Mouse (Mus musculus) liver, embryonic 12.5 days (tissue): ENCODE measurements at regions not wholly inside any gene's neighbourhood (a gene's known extent, or its start where the extent isn't known, plus 50 kb on each side); places are given as distances from the start of the nearest gene placed in this dataset.

Experiments
- ATAC-seq: fragments of 200-750 bp; cut with Nextera tagmentation; 2 replicates; pipeline ENCODE4 v1.8.0; 2017; ENCODE audit warnings: moderate number of reproducible peaks, mild to moderate bottlenecking, moderate library complexity
- H3K27ac ChIP-seq: fragments of 300-500 bp; sonication (generic); 2 replicates; pipeline ENCODE4 v1.5.1; 2016; ENCODE audit warnings: mild to moderate bottlenecking
- H3K27me3 ChIP-seq: fragments of 300-500 bp; sonication (generic); replicated peaks from 2 replicates; pipeline ENCODE4 v1.6.1; 2016; ENCODE audit warnings: mild to moderate bottlenecking, moderate library complexity
- H3K36me3 ChIP-seq: fragments of 300-500 bp; sonication (generic); 2 replicates; pipeline ENCODE4 v1.6.1; 2016; ENCODE audit warnings: mild to moderate bottlenecking, moderate library complexity
- H3K4me1 ChIP-seq: fragments of 300-500 bp; sonication (generic); 2 replicates; pipeline ENCODE4 v1.6.1; 2016
- H3K4me2 ChIP-seq: fragments of 300-500 bp; sonication (generic); 2 replicates; pipeline ENCODE4 v1.6.1; 2016; ENCODE audit warnings: mild to moderate bottlenecking, moderate library complexity
- H3K4me3 ChIP-seq: fragments of 300-500 bp; sonication (generic); 2 replicates; pipeline ENCODE4 v1.5.1; 2016; ENCODE audit warnings: mild to moderate bottlenecking, moderate library complexity
- H3K9ac ChIP-seq: fragments of 300-500 bp; sonication (generic); 2 replicates; pipeline ENCODE4 v1.6.1; 2016; ENCODE audit warnings: mild to moderate bottlenecking, moderate library complexity
- H3K9me3 ChIP-seq: fragments of 300-500 bp; sonication (generic); replicated peaks from 2 replicates; pipeline ENCODE4 v1.6.1; 2016; ENCODE audit warnings: mild to moderate bottlenecking, moderate library complexity
- WGBS: fragments of 180-500 bp; shearing (Covaris S2); methylation state at CpG from one replicate; pipeline ENCODE4 v1.1.7; 2016; ENCODE audit not compliant: insufficient replicate concordance; 5-methylcytosine and 5-hydroxymethylcytosine counted together

DNA sequence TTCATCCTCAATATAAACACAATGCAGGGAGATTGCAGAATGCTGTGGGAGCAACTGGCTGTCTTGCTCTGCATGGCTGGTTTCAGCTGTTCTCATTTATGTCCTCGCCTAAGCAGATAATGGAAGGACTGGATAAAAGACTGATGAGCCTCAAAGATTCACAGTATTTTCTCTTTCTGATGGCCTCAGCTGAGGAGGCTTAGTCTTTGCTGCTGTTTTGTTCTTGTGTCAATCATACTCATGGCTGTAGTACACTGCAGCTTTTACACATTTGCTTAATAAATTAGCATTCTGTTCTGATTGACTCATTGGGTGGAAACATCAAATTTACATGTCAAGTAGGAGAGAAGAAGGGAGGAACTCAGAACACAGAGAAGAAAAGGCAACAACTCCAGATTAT lies 503.6 kb upstream of the Plxna2 start:
- WGBS: 58% methylated on average over 1 of the region's 1 CpGs
- H3K9me3 ChIP-seq: no peaks in the 10 kb centered on the region
- H3K9ac ChIP-seq: no peak overlapping the region
- no peaks in the 10 kb centered on the region for H3K4me1 ChIP-seq
- ATAC-seq: no peak
- no peaks in the 10 kb centered on the region for H3K27me3 ChIP-seq
- no peak overlapping the region for H3K4me2 ChIP-seq
- no peak overlapping the region for H3K27ac ChIP-seq
- H3K4me3 ChIP-seq: no peak overlapping the region
- H3K36me3 ChIP-seq: no peaks in the 10 kb centered on the region

DNA sequence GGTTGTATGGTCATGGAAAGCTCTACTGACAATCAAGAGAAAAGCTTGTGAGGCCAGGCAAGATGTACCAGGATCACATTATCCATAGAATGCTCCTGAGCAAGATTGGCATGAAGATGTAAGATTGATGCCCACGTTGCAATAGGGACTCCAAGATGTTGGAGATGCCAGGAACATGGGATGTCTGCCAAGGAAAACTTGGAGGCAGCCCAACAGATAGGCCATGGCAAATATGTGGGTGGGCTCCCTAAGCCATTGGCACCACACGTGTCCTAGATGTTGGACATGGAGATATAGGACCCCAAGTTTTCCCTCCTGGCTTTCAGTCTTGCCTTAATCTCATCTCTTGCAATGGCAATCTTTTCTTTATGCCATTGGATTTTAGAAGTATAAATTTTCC lies 506.1 kb upstream of the Plxna2 start:
- Histone ChIP-seq H3K27me3 (no peaks in the 10 kb centered on the region), H3K4me3 (no peak overlapping the region), H3K9ac (no peak overlapping the region), H3K36me3 (no peaks in the 10 kb centered on the region), H3K27ac (no peak overlapping the region), H3K9me3 (no peaks in the 10 kb centered on the region), H3K4me1 (no peaks in the 10 kb centered on the region), H3K4me2 (no peak overlapping the region)
- no peak for ATAC-seq
- WGBS: 42% methylated on average over 2 of the region's 2 CpGs

GRCm38 (mm10) chr1:194109172-194110071 lies 508.6 kb upstream of the Plxna2 start:
- 60% methylated on average over 5 of the region's 5 CpGs for WGBS
- no peaks in the 10 kb centered on the region for H3K27me3 ChIP-seq

DNA sequence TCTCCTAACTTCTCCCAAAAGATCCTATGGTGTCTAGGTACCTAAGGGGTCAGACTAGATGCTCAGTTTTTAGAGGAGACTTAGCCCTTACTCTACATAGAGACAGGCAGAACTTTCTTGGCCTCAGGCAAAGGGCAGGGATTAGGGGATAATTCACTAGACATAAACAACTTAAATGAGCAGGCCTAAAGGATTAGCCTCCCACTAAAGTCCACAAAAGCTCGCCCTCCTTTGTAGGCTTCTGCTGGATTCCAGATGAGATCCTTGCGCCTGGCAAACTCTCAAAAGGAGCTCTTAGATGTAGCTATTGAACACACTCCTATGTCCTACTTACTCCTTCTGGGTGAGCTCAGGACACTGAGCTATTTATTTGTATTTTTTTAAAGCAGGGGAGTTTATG lies 509.9 kb upstream of the Plxna2 start:
- 34% methylated on average over 2 of the region's 2 CpGs for WGBS
- no peaks in the 10 kb centered on the region for H3K36me3 ChIP-seq
- H3K27ac ChIP-seq: no peak overlapping the region
- H3K4me3 ChIP-seq: no peak overlapping the region
- no peaks in the 10 kb centered on the region for H3K4me1 ChIP-seq
- no peak overlapping the region for H3K9ac ChIP-seq
- H3K27me3 ChIP-seq: no peaks in the 10 kb centered on the region
- no peaks in the 10 kb centered on the region for H3K9me3 ChIP-seq
- H3K4me2 ChIP-seq: no peak overlapping the region
- ATAC-seq: no peak

More at GRCm38 (mm10) chr1:194109172-194110071, 508.6 kb upstream of the Plxna2 start:
- Histone ChIP-seq H3K9ac (no peak overlapping the region), H3K4me1 (no peaks in the 10 kb centered on the region), H3K9me3 (no peaks in the 10 kb centered on the region), H3K4me3 (no peak overlapping the region), H3K36me3 (no peaks in the 10 kb centered on the region), H3K27ac (no peak overlapping the region), H3K4me2 (no peak overlapping the region)
- ATAC-seq: no peak

GRCm38 (mm10) chr1:194107271-194107938 lies 510.6 kb upstream of the Plxna2 start:
- ATAC-seq: no peak
- Histone ChIP-seq H3K4me2 (no peak overlapping the region), H3K9me3 (no peaks in the 10 kb centered on the region), H3K4me3 (no peak overlapping the region), H3K9ac (no peak overlapping the region), H3K27ac (no peak overlapping the region), H3K27me3 (no peaks in the 10 kb centered on the region), H3K4me1 (no peaks in the 10 kb centered on the region), H3K36me3 (no peaks in the 10 kb centered on the region)
- whole genome bisulfite sequencing: 60% methylated on average over 3 of the region's 3 CpGs

- Histone ChIP-seq H3K4me2 (no peak overlapping the region), H3K27me3 (no peaks in the 10 kb centered on the region), H3K9me3 (no peaks in the 10 kb centered on the region), H3K4me1 (no peaks in the 10 kb centered on the region), H3K27ac (no peak overlapping the region), H3K4me3 (no peak overlapping the region), H3K9ac (no peak overlapping the region), H3K36me3 (no peaks in the 10 kb centered on the region)
- 57% methylated on average over 2 of the region's 2 CpGs for WGBS
- ATAC-seq: no peak
Observed at GRCm38 (mm10) chr1:194089918-194090548, 528.0 kb upstream of the Plxna2 start.

- H3K36me3 ChIP-seq: no peaks in the 10 kb centered on the region
- no peak overlapping the region for H3K4me3 ChIP-seq
- no peaks in the 10 kb centered on the region for H3K4me1 ChIP-seq
- H3K9ac ChIP-seq: no peak overlapping the region
- H3K9me3 ChIP-seq: no peaks in the 10 kb centered on the region
- no peak for ATAC-seq
- 66% methylated on average over 5 of the region's 5 CpGs for WGBS
- no peak overlapping the region for H3K4me2 ChIP-seq
- H3K27me3 ChIP-seq: no peaks in the 10 kb centered on the region
- H3K27ac ChIP-seq: no peak overlapping the region
Observed at GRCm38 (mm10) chr1:194058512-194058911, 559.5 kb upstream of the Plxna2 start.

- Histone ChIP-seq H3K36me3 (no peaks in the 10 kb centered on the region), H3K27ac (no peak overlapping the region), H3K27me3 (no peaks in the 10 kb centered on the region), H3K4me2 (no peak overlapping the region), H3K4me3 (no peak overlapping the region), H3K4me1 (no peaks in the 10 kb centered on the region), H3K9ac (no peak overlapping the region), H3K9me3 (no peaks in the 10 kb centered on the region)
- ATAC-seq: no peak
- WGBS: 3% methylated on average over 1 of the region's 1 CpGs
Observed at GRCm38 (mm10) chr1:194056544-194056943, 561.5 kb upstream of the Plxna2 start.

DNA sequence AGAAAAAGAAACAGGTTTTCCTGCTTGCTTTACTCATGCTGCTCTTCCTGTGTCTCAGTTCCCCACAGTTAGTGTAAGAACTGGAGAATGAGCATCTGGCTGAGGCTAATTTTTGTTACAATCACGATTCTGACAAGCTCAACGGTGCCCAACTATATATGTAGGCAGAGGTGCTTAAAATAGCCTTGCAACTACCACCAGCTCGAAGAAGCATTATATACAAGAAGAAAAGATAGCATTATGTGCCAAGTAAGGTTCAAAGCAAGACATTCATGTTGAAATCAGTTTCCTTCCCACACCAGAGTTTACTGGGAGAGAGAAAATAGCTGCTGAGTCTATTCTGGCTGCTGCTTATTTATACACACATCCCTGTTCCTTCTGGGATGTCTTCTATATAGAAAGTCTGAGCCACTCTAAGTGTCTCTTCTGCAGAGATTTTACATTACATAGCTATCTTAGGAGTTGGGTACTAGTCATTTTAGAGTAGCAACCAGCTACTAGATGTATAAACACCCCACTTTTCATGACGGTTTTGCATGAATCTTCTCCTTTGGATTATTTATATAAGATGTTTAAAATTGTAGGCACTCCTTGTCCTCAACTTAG lies 568.2 kb upstream of the Plxna2 start:
- Histone ChIP-seq H3K36me3 (no peaks in the 10 kb centered on the region), H3K9ac (no peak overlapping the region), H3K4me1 (no peaks in the 10 kb centered on the region), H3K9me3 (no peaks in the 10 kb centered on the region), H3K4me2 (no peak overlapping the region), H3K27ac (no peak overlapping the region), H3K27me3 (no peaks in the 10 kb centered on the region), H3K4me3 (no peak overlapping the region)
- no peak for ATAC-seq
- WGBS: 40% methylated on average over 4 of the region's 4 CpGs

GRCm38 (mm10) chr1:194041393-194042352 lies 576.3 kb upstream of the Plxna2 start:
- no peak for ATAC-seq
- Histone ChIP-seq H3K36me3 (no peaks in the 10 kb centered on the region), H3K4me1 (no peaks in the 10 kb centered on the region), H3K4me3 (no peak overlapping the region), H3K9ac (no peak overlapping the region), H3K27me3 (no peaks in the 10 kb centered on the region), H3K27ac (no peak overlapping the region), H3K9me3 (no peaks in the 10 kb centered on the region), H3K4me2 (no peak overlapping the region)
- 55% methylated on average over 8 of the region's 8 CpGs for WGBS

GRCm38 (mm10) chr1:194038711-194039110 lies 579.3 kb upstream of the Plxna2 start:
- H3K36me3 ChIP-seq: no peaks in the 10 kb centered on the region
- no peak for ATAC-seq
- H3K4me1 ChIP-seq: no peaks in the 10 kb centered on the region
- H3K27ac ChIP-seq: no peak overlapping the region
- H3K4me2 ChIP-seq: no peak overlapping the region
- H3K4me3 ChIP-seq: no peak overlapping the region
- H3K27me3 ChIP-seq: no peaks in the 10 kb centered on the region
- no peak overlapping the region for H3K9ac ChIP-seq
- H3K9me3 ChIP-seq: no peaks in the 10 kb centered on the region
